Mouse (Mus musculus) spleen, postnatal 36 days (tissue): ENCODE data around the gene Bcor.
A peak's percentile ranks its signal among the peaks of the same experiment; 100 is the strongest.

Experiments
- DNase-seq, 2 experiments: peaks; one replicate each; pipeline ENCODE4 v3.0.0; 2022; ENCODE audit warnings: low spot score in 2 of 2, mixed read lengths in 1 of 2

The Bcor gene

DNA sequence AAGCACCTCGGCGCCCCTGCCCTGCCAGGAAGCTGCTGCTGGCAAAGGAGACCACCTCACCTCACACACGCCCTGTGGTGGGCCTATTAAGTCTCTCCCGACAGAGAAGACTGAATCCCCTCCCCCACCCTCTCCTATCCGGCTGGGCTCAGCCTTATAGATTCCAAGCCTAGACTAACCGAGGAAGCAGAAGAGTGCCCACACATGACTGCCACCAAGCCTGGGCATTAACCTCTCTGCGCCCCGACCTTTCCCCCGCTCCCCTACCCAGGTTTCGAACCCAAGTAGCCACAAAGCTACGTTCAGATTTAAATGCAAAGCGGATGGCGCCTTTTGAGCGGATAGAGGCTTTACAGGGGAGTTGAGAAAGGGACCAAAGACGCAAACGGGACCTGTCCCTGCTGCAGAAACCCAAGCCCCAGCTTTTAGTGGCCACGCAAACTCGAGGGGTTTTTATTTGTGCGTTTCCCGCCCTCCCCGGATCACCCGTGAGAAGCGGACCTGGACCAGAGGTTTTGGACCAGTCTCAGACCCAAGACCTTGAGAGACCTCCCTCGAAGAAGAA, 33.0 kb downstream of the Bcor start:
- no peak for DNase-seq

DNA sequence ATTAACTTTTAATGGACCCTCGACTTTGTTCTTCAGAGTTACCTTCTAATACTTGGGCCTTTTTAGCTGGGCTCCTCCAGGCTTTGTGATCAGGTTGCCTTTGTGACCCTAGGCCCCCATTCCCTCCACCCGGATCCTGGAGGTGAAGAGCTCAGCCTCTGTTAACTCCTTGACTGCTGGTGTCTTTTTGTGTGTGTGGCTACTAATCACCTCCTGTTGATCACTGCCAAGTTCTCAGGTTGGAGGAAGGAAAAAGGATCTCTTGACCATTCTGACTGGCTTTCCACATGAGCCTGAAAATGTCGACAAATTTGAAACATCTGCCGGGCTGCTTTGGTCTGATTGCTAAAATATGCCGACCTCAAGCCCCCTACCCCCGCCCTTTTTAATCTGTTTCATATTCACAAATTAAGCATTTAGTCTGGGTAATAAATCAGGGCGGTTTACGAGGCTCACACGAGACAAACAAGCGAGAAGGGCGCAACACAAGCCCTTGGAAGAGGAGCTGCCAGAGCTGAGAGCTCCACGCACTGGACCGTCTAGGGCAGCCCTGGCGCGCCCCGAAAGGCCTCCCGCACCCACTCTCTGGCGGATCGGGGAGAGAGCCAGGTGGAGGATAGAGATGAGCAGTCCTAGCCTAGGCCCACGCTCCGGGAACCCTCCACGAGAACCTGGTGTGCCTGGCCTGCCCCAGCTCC, 33.6 kb downstream of the Bcor start:
- DNase-seq: no peak

DNA sequence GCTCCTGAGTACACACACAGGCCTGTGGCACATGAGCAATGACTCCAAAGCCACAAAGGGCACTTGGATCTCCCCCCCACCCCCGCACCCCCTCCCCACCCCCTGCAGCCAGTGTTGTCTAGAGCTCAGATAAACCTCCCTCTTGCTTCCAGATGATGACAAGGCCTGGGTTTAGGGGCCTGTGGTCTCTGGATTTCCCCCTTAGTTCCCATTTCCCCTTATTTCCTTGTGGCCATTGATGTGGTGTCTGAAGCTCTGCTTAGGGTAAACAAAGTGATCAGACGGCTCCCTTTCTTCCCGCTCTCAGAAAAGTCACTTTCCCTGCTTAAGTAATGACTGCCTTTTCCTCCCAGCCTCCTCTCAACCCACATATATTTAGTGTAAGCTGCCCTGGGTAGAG, 35.6 kb downstream of the Bcor start:
- no peak for DNase-seq

DNA sequence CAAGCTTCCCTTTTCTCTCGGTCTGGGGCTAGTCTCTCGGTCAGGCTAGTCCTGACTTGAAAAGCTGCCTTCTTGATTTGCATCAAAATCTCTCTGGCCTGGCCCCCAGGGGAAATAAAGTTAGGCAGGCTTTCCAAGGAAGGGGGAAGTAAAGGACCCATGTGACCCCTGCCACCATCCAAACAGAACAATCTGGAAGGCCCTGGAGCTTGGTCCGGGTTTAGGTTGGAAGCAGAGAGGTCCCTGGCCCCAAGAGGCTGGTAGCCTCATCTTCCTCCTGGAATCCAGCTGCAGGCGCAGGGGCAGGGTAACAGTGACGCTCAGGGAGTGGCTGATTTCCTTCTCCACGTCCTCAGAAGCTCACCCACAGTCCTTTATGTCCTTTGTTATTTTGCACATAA, 36.5 kb downstream of the Bcor start:
- peak in 1 of 2 experiments; percentile 34 for DNase-seq

DNA sequence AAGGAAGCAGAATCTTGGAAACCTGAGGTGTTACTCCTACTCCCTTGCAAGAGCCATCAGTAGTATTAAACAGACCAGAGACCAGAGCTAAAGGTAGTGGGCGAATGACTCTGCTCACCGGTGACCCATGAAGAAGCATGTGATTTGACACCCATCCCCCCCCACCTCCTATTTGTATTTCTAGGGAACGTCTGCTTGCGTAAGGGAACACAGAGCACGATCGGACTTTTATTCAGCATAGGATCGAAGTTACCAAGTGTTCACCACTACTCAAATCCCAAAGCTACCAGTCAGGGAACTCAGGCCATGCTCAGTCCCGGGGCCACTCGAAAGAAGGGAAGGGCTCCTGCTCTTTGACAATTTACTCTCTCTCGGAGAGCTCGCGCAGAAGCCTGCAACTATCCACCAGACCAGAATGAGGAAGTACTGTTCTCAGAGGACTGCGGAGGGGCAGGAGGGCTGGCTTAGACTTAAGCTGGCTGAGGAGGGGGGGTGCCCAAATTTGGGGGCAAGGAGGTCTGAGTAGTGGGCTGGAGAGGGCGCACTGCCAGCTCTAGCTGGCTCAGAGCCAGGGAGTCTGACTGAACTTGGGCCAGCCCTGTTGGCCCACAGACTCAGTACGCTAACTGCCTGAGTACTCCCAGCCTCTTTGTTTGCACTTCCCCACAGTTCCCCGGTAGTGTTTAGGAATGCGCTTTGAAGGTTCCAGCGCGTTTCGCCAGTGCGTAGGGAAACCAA, 37.4 kb downstream of the Bcor start:
- DNase-seq: peak; percentile 16 to 18

DNA sequence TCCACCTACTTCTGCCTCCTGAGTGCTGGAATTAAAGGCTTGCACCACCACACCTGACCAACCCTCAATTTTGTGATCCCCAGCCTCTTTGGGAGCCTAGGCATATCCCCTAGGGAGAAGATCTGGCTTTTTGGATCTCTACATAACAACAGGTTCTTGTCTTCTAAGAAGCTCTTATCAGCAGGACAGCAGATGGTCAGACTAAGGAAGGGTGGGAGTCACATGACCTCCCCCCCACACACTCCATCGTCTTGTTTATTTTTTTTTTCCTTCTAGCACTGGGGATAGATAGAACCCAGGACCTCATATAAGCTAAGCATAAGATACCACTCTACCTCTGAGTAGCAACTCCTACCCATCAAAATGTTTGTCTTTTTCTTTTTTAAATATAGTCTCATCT, 40.7 kb downstream of the Bcor start:
- no peak for DNase-seq

DNA sequence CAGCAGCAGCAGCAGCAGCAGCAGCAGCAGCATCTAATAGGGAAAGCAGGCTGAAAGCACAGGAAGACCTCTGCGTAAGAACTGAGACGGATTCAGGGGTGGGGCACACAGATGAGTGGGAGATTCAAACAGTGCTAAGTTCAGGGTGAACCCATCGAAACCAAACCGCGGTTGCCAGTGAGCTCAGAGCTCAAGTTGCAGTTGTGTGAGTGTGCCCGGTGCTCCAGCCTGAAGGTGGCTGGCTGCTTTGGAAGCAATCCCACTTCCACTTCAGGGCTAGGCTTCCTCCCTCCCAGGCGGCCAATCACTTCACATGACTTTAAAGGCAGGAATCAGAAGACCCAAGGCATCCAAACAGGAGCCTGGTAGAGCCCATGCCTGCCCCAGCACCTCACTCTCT, 44.0 kb downstream of the Bcor start:
- DNase-seq: no peak

DNA sequence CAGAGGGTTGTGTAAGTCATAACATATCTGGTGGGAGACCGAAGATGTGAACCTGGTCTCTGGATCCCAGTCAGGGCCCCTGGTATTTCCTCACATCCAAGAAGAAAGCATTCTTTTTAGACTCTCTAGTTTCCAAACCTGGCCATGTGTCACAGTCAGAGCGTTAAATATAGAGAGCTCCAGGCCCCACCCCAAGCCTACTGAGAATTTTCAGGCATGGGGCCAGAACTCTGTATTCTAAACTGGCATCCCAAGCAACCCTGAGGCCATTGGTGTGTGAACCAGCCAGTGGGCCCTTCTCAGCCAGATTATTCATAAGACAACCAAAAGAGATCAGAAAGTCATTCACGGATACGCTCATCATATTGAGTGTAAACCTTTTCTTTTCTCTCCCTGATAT, 48.0 kb downstream of the Bcor start:
- DNase-seq: no peak

DNA sequence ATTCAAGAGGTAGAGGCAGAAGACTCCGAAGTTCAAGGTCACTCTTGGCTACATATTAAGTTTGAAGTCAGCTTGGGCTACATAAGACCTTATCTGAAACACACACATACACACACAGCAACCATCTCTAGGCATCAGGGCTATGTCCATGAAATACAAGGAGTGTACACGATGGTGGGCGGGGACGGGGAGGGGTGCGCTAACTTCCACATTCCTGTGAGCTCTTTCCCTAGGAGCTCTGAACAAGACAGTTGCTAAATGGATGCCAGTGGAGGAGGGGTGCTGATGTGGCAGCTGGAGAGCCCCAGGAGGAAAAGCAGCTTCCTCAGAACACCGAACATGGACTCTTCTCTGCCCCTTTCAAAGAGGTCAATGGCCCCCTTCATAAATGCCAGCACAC, 49.6 kb downstream of the Bcor start:
- no peak for DNase-seq

DNA sequence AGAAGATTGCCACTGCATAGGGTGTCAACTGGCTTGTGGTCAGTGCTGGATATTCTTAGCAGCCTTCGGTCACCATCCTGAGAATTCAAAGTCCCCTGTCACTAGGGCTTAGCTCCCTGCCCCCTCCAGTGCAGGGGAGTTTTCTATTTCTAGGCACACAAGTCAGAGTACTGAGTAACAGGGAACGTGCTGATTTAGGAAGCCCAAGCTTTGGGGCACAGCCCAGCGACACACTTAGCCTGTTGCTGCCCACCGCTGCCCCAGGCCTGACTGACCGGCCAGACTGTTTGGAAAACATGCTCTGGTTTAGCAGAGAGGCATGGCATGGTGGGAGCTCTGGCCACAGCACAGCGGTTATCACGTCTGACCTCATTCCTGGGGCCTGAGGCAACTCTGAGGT, 54.8 kb downstream of the Bcor start:
- DNase-seq: no peak

DNA sequence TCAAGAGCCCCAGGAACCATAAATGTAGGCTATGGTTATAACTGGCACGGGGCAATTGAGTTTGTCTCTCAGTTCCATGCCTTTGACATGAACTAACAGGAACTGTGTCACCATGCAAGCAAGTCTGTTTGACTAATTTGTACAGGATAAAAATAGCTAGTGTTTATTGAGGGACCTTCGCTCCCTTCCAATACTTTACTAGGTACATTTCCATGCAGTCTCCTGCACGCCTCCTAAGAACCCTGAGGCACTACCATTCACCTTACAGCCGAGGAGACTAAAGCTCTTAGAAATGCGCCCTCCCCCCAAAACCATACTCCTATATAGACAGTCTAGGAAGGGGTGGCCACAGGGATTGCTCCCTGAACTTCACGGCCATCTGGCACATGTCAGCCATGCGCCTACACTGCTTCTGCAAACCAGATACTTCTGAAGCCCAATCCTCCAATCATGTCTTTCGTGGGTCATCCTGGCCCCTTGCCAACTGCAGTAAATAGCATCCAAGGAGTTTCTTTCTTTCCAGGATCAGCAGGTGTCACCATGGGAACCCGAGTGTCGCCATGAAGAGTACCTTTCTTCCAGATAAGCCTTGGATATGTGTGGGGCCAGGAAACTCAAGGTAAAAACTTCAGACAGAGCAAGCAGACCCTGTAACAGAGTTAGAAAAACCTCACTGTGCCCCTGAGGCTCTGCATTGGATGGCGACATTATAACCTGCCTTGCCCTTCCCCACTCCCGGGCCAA, 63.2 kb downstream of the Bcor start:
- no peak for DNase-seq

DNA sequence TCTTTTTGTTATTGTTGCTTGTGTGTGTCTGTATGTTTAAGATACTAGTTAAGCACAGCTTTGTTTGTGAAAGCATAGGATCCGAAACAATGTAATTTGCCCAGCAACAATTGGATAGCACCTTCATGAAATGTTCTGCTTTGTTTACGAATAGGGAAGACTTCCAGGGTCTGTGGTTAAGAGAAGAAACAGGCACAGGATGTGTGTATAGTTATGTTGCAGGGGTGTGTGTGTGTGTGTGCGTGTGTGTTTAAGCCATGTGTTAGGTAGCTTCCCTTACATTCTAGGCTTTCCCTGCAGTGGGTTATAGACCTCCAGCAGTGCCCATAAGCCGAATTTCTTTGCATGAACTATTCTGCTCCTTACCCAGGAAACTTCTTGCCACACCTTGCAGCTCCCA, 66.8 kb downstream of the Bcor start:
- no peak for DNase-seq

DNA sequence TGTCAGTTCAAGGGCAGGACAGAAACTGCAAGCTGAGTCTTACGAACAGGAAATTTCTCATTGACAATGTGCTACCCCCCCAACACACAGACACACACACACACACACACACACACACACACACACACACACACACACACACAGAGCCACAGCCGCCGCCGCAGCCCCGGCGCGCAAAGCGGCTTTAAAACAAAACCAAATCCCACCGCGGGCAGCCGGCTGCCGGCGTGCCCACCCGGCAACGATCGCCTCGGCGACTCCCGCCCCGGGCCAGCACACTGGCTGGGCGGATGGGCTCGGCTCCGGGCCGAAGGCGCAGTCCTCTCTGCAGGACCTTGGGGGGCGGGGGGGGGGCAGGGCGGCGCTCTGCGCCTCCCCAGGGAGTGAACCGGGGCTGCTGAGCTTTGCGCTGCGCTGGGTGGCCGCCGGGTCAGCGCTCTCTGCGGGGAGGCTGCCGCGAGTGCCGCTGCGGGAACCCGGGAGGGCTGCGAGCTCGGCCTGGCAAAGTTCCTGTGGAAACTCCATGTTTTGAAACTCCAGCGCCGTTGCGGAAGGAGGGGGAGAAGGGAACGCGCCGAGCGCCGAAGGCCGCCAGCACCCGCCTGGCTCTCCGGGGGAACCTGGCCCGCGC, 68.6 kb downstream of the Bcor start:
- DNase-seq: peak in 1 of 2 experiments; percentile 25

DNA sequence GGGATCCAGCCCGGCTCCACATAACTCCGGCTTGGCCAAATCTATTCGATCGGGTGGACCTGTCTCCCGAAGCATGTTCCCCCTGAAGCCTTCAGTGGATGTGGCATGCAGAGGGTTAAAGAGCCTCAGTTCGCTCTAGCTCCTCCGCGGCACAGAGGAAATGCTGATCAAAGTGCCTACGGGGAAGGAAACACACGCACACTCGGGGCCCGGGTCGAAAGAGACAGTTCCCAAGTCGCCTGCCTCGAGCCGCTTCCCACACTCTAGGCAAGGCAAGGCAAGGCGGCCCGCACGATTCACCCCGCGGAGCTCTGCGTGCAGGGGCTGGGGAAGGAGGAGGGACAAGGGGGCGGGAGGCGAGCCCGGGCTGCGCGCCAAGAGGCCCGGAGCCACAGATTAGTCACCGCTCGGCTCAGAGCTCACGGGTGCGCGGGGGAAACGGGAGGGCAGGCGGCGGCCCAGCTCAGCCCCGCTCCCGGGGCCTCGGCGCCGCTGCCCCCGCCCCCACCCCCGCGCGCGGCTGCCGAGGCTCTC, 69.2 kb downstream of the Bcor start:
- DNase-seq: peak; percentile 31 to 34

DNA sequence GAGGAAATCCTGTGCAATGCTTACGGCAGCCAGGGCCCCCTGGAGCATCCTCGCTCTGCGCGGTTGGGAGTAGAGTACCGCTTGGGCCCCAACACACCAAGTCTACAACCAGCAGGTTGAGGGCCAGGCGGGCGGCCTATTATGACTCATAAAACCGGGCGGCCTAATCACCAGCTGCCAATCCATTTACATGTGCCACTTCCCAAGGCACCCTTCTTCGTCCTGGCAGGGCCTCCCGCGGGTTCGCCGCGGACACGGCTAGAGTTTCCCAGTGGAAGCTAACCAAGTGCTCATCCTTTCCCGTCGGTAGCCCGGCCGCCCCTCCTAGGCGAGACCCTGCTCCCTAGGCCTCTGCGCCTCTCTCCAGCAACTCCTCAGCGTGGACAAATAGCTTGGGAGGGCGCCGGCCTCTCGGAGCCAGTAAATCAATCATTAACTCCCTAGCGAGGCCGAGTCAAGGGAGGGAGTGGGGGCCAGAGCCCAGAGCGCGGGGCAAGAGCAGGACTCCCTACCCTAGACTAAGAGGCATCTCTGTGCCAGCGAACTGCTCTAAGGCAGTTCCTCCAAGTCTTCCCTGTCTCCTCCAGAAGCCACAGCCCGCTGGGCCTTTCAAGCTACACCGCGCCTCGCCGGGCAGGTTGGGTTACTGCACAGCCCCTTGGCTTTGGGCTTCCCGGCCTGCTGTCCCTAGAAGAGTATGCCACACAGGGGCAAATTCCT, 69.8 kb downstream of the Bcor start:
- DNase-seq: peak in 1 of 2 experiments; percentile 8

DNA sequence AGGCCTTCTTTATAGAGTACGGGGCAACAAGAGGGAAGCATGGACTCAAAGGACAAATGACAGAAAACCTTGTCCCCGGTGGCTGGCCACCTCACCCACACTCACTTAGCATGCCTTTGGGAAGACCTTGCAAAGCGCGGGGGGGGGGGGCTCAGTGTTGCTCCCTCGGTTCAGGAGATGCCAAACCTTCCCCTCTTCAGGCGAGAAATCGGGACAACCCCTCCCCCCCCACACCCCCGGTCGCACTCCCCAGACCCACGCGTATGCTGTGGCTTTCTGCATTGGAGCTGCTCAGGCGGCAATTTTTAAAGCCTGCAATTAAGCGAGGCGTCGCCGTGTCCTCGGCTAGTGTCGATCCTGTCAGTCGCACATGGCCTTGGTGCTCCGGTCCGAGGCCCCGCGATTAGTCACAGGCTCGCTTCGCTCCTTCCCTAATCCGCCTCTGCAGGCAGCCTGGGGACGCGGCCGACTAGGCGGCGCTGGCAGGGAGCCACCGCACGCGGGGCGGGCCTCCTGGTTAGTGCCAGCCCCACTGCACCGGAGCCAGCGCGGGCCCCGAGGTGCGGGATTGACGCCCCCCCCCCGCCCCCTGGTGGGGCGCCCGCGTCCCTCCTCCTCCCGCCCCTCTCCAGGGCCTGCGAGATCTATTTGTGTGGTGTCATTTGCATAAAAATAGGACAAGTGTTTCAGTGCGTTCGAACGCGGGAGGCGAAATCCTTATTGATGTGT, 70.6 kb downstream of the Bcor start:
- peak; percentile 35 to 41 for DNase-seq

DNA sequence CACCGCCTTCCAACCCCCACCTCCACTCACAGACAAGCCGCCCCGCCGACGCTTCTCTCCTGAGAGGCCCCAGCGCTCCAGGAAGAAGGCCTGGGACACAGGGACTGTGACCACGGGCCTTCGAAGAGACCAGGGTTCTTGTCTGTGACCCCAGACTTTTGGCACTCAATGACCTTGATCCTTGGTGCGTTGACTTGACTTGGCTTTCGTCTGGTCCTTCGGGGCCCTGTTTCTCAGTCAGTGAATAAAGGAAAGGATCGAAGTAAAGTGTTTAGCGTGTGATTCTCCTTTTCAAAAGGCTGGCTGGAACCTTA, 71.2 kb downstream of the Bcor start:
- DNase-seq: no peak

DNA sequence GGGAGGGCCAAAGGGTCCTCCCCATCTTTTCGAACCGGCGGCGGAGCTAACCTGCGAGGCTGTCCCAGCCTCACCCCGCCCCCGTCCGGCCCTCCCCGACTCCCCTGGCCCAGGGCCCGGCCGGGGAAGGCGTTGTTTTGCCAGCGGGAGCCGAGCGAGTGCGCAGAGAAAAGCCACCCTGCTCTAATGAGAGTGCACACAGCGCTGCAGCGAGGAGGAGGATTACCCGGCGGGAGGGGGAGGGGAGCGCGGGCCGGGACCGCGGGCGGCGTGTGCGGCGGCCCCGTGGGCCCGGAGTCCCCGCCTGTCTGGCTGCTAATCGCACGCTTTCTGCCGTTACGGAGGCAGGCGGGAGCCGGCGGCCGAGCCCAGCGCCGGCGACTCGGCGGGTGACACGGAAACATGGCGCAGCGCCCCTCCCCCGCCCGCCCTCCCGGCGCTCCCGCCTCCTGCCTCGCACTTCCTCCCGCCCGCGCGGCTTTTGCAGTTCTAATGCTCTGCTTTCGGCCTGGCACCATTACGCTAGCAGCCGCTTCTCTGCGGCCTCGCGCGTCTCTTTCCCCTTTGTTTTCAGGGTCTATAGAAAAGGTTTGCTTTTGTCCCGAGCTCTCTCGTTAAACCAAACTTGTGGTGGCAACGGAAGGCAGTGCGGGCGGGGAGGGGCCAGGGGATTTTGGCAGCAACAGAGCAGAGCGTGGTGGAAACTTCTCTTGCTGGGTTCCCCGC, 71.7 kb downstream of the Bcor start:
- DNase-seq: peak; percentile 71

DNA sequence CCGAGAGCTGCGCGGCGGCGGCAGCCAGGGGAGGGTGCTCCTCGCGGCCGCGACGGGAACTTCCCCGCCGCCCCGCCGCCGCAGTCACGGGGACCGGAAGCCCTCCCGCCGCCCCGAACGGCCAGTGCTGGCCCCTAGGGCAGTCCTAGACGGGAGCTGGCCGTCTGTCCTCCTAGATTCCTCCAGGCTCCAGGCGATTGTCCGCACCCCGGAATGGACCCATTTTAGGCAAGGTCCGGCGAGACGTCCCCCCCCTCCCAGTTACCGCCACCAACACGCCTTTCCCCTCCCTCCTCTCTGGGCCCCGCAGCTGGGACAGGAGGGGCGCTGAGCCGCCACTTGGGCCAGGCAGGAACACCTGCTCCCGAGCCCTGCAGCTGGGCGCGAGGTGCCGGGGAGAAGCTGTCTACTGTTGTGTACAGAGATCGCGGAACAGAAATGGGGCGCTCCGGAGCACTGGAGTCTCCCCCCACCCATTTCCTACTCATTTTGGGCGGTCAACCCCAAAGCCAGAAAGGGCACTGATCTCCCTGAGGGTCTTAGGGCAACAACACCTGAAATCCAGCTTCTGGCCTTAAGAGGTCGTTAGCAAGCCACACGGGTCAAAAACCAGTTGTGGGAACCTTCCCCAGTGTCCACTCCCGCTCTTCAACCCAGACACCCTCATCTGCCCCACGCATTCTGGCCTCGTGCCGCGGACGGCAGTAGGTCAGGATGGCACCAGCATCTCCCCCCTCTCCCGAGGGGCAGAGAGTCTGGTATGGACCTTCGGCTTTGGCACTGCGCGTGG, 72.4 kb downstream of the Bcor start:
- DNase-seq: peak; percentile 45 to 54
